Mouse (Mus musculus) Patski (cell line): ENCODE data around the gene Ubtd1. TPM values are rescaled to one million over a fixed set of nuclear protein-coding genes. Genes with fewer than 3 reads are reported as not detected.

Experiments
- ATAC-seq: fragments of 100-300 bp; one replicate; pipeline ENCODE4 v1.8.0; 2021
- CTCF ChIA-PET: fragments of 350-600 bp; sonication (Branson Sonifier 250); formaldehyde crosslinking; loops from one replicate; lab custom pipeline; 2022; ENCODE audit warnings: inconsistent platforms; lab: Charles Lee
- POLR2A ChIA-PET: fragments of 350-600 bp; sonication (Branson Sonifier 250); formaldehyde crosslinking; loops from one replicate; lab custom pipeline; 2022; ENCODE audit warnings: antibody characterized with exemption, inconsistent platforms; lab: Charles Lee
- DNase-seq: peaks from one replicate; pipeline ENCODE4 v3.0.0-alpha.2; 2011; ENCODE audit warnings: low read depth, low spot score
- H3K27me3 ChIP-seq: fragments of 371-371 bp; one replicate; pipeline ENCODE4 v1.5.1; 2021
- CTCF ChIP-seq: fragments of 100-300 bp; IDR thresholded peaks from one replicate; pipeline ENCODE4 v1.5.1; 2021
- in situ Hi-C: fragments of 300-500 bp; cut with MboI; formaldehyde crosslinking; loops from 3 replicates; pipeline ENCODE4 v1.11.1; 2018; ENCODE audit warnings: low pct_unique_long_range_greater_than_20kb, mixed read lengths
- polyA plus RNA-seq: library from polyadenylated mRNA; unstranded; gene quantifications from one replicate; pipeline ENCODE4 v1.2.3, GENCODE M21; 2021

The Ubtd1 gene
- polyA plus RNA-seq, 1 experiment from 2014 or later: 45.0 TPM

GRCm38 (mm10) chr19:42016251-42016650 is 34.7 kb downstream of the Ubtd1 start:
- no peak for TF ChIP-seq CTCF
- H3K27me3 ChIP-seq: no peaks in the 10 kb centered on the region
- DNase-seq: no peak
- CTCF ChIA-PET: interaction anchor here (0.9 to 3.6 kb wide), 8 partner anchors 9 to 37 kb away, joined by 3 to 17 read pairs (median 4); partner anchors contain the start of gene Ankrd2
- in situ Hi-C loops: no loop called here
- POLR2A ChIA-PET: interaction anchor here (1.0 to 2.7 kb wide), 4 partner anchors 10 to 34 kb away, joined by 3 to 15 read pairs (median 6); partner anchors contain the start of gene Ubtd1
- no peak for ATAC-seq

GRCm38 (mm10) chr19:42016840-42017239 is 35.3 kb downstream of the Ubtd1 start:
- ChIA-PET CTCF (interaction anchor here (0.7 to 3.3 kb wide), 9 partner anchors 9 to 38 kb away, joined by 3 to 17 read pairs (median 4); no protein-coding TSS in a partner anchor), POLR2A (interaction anchor here (0.7 to 2.7 kb wide), 7 partner anchors 8 to 78 kb away, joined by 3 to 15 read pairs (median 4); partner anchors contain the start of genes Hoga1 and Ubtd1)
- no peaks in the 10 kb centered on the region for H3K27me3 ChIP-seq
- in situ Hi-C loops: no loop called here
- ATAC-seq: peak; percentile 82
- no peak for TF ChIP-seq CTCF
- DNase-seq: peak; percentile 91

- ChIA-PET POLR2A (interaction anchor here (0.7 to 2.7 kb wide), 5 partner anchors 12 to 79 kb away, joined by 3 to 15 read pairs (median 4); partner anchors contain the start of genes Hoga1 and Ubtd1), CTCF (interaction anchor here (0.7 to 3.3 kb wide), 7 partner anchors 9 to 39 kb away, joined by 3 to 17 read pairs (median 4); no protein-coding TSS in a partner anchor)
- H3K27me3 ChIP-seq: no peaks in the 10 kb centered on the region
- DNase-seq (no peak), ATAC-seq (peak; percentile 29)
- TF ChIP-seq CTCF: no peak
- in situ Hi-C loops: no loop called here
Measured at GRCm38 (mm10) chr19:42017399-42018247, 36.1 kb downstream of the Ubtd1 start.

- in situ Hi-C loops: no loop called here
- POLR2A ChIA-PET: interaction anchor here (0.6 to 0.7 kb wide), 2 partner anchors 11 to 72 kb away, joined by 3 to 4 read pairs; no protein-coding TSS in a partner anchor
- TF ChIP-seq CTCF: no peak
- no peaks in the 10 kb centered on the region for H3K27me3 ChIP-seq
- no peak for DNase-seq
- ATAC-seq: no peak
- CTCF ChIA-PET: interaction anchor here (2.1 to 3.2 kb wide), 3 partner anchors 8 to 37 kb away, joined by 6 to 17 read pairs (median 9); partner anchors contain the start of genes Ankrd2 and Ubtd1
Measured at GRCm38 (mm10) chr19:42019011-42019522, 37.5 kb downstream of the Ubtd1 start.

- ChIA-PET CTCF (interaction anchor here (1.0 to 1.9 kb wide), 6 partner anchors 13 to 69 kb away, joined by 3 to 8 read pairs (median 4); partner anchors contain the start of gene Ankrd2), POLR2A (interaction anchor here (0.7 to 1.4 kb wide), 2 partner anchors 26 to 33 kb away, joined by 3 to 4 read pairs; no protein-coding TSS in a partner anchor)
- DNase-seq (no peak), ATAC-seq (no peak)
- no peaks in the 10 kb centered on the region for H3K27me3 ChIP-seq
- no peak for TF ChIP-seq CTCF
- in situ Hi-C loops: no loop called here
Measured at GRCm38 (mm10) chr19:42021681-42022541, 40.3 kb downstream of the Ubtd1 start.

- in situ Hi-C loops: no loop called here
- TF ChIP-seq CTCF: no peak
- ChIA-PET POLR2A (interaction anchor here (1.4 to 1.6 kb wide), 2 partner anchors 27 to 41 kb away, joined by 4 read pairs; partner anchors contain the start of gene Ubtd1), CTCF (interaction anchor here (1.1 to 1.9 kb wide), 5 partner anchors 13 to 70 kb away, joined by 3 to 8 read pairs (median 4); partner anchors contain the start of gene Ankrd2)
- H3K27me3 ChIP-seq: no peaks in the 10 kb centered on the region
- ATAC-seq (no peak), DNase-seq (no peak)
Measured at GRCm38 (mm10) chr19:42022542-42022848, 40.9 kb downstream of the Ubtd1 start.

- TF ChIP-seq CTCF: peak; percentile 97
- POLR2A ChIA-PET: interaction anchor here (0.6 to 2.0 kb wide), 4 partner anchors 12 to 156 kb away, joined by 3 to 6 read pairs (median 4); partner anchors contain the start of gene Ubtd1
- no peaks in the 10 kb centered on the region for H3K27me3 ChIP-seq
Measured at GRCm38 (mm10) chr19:42026158-42026557, 44.6 kb downstream of the Ubtd1 start.

GRCm38 (mm10) chr19:42031112-42031511 is 49.5 kb downstream of the Ubtd1 start:
- ChIA-PET CTCF (interaction anchor here (0.8 to 10.1 kb wide), 5 partner anchors 14 to 135 kb away, joined by 3 to 154 read pairs (median 3); partner anchors contain the start of gene Hoga1), POLR2A (no interaction called here)
- no peak for TF ChIP-seq CTCF
- DNase-seq (no peak), ATAC-seq (no peak)
- H3K27me3 ChIP-seq: no peaks in the 10 kb centered on the region
- in situ Hi-C loops: loop anchor here (5.0 kb wide), 1 partner anchor 41 kb away; no protein-coding TSS in a partner anchor

More at GRCm38 (mm10) chr19:42026158-42026557, 44.6 kb downstream of the Ubtd1 start:
- DNase-seq: no peak
- CTCF ChIA-PET: interaction anchor here (0.7 to 4.3 kb wide), 33 partner anchors 9 to 179 kb away, joined by 3 to 35 read pairs (median 5); partner anchors contain the start of genes 4933411K16Rik, Ankrd2, Exosc1 and Hoga1
- in situ Hi-C loops: loop anchor here (5.0 kb wide), 1 partner anchor 39 kb away; no protein-coding TSS in a partner anchor
- ATAC-seq: peak; percentile 80

- ATAC-seq (no peak), DNase-seq (no peak)
- TF ChIP-seq CTCF: no peak
Measured at GRCm38 (mm10) chr19:42033611-42034010, 52.0 kb downstream of the Ubtd1 start.

More at GRCm38 (mm10) chr19:42033611-42034010, 52.0 kb downstream of the Ubtd1 start:
- in situ Hi-C loops: loop anchor here (5.0 kb wide), 1 partner anchor 39 kb away; no protein-coding TSS in a partner anchor
- H3K27me3 ChIP-seq: no peaks in the 10 kb centered on the region
- ChIA-PET POLR2A (interaction anchor here (0.7 kb wide), 1 partner anchor 46 kb away, joined by 3 read pairs; no protein-coding TSS in a partner anchor), CTCF (interaction anchor here (0.7 to 10.1 kb wide), 2 partner anchors 14 to 39 kb away, joined by 3 to 154 read pairs; no protein-coding TSS in a partner anchor)
